Mouse (Mus musculus) gastrocnemius, adult 8-10 months (tissue): ENCODE data around the gene Enpp5. TPM values are rescaled to one million over a fixed set of nuclear protein-coding genes. Genes with fewer than 3 reads are reported as not detected.

ENCODE experiments used
- DNase-seq, 2 experiments: peaks; one replicate each; pipeline ENCODE4 v3.0.0; 2022; ENCODE audit warnings: low spot score in 2 of 2
- total RNA-seq, 4 experiments: library from RNA; stranded (reverse); gene quantifications; 2 replicates each; pipeline ENCODE4 v1.2.4; 2022

Gene Enpp5
- 1 to 10 TPM; 7.7 to 9.6 (median 8.8) TPM for total RNA-seq

- DNase-seq, result peak; percentile 60 to 74
These were observed at the start of gene Enpp5 for GRCm38 (mm10) chr17:44078631-44079350. Gene Enpp5, plus strand, starts transcription at chr17:44078813.

GRCm38 (mm10) chr17:44029616-44030015, 49.0 kb upstream of the Enpp5 start:
- DNase-seq, result no peak

GRCm38 (mm10) chr17:44030776-44031587, 47.6 kb upstream of the Enpp5 start:
- DNase-seq, result no peak

- DNase-seq, result no peak
These were observed 43.6 kb upstream of the Enpp5 start for GRCm38 (mm10) chr17:44035005-44035404.

GRCm38 (mm10) chr17:44038656-44039055, 40.0 kb upstream of the Enpp5 start:
- DNase-seq, result no peak

GRCm38 (mm10) chr17:44040449-44040848, 38.2 kb upstream of the Enpp5 start:
- no peak for DNase-seq

- DNase-seq, result no peak
These were observed 36.3 kb upstream of the Enpp5 start for GRCm38 (mm10) chr17:44042301-44042700.

GRCm38 (mm10) chr17:44042861-44043260, 35.8 kb upstream of the Enpp5 start:
- DNase-seq, result no peak

- DNase-seq, result no peak
These were observed 25.2 kb upstream of the Enpp5 start for GRCm38 (mm10) chr17:44053427-44053826.

GRCm38 (mm10) chr17:44057123-44057522, 21.5 kb upstream of the Enpp5 start:
- DNase-seq, result no peak

GRCm38 (mm10) chr17:44058145-44058544, 20.5 kb upstream of the Enpp5 start:
- no peak for DNase-seq

GRCm38 (mm10) chr17:44060781-44061180, 17.8 kb upstream of the Enpp5 start:
- no peak for DNase-seq

GRCm38 (mm10) chr17:44061289-44061890, 17.2 kb upstream of the Enpp5 start:
- no peak for DNase-seq

GRCm38 (mm10) chr17:44068876-44069275, 9.7 kb upstream of the Enpp5 start:
- DNase-seq, result no peak

- no peak for DNase-seq
These were observed 6.9 kb upstream of the Enpp5 start for GRCm38 (mm10) chr17:44071680-44072079.

- no peak for DNase-seq
These were observed 3.0 kb upstream of the Enpp5 start for GRCm38 (mm10) chr17:44075601-44076000.

GRCm38 (mm10) chr17:44076051-44076680, 2.4 kb upstream of the Enpp5 start:
- no peak for DNase-seq

- DNase-seq, result no peak
These were observed 1.3 kb upstream of the Enpp5 start for GRCm38 (mm10) chr17:44077146-44077842.

GRCm38 (mm10) chr17:44077843-44078160, 811 bp upstream of the Enpp5 start:
- no peak for DNase-seq

GRCm38 (mm10) chr17:44083156-44083555, 4.5 kb downstream of the Enpp5 start:
- DNase-seq, result no peak

GRCm38 (mm10) chr17:44088226-44088625, 9.6 kb downstream of the Enpp5 start:
- no peak for DNase-seq
